Mouse (Mus musculus) kidney, adult 2 months (tissue): ENCODE results near the gene Cdh6.

Experiments used
- CTCF ChIP-seq: fragments of 200-500 bp; conservative IDR thresholded peaks from 2 replicates; pipeline ENCODE4 v1.5.1; 2011; ENCODE audit warnings: low read depth, mild to moderate bottlenecking, control low read depth, low read length, moderate library complexity, mixed read lengths; ENCODE audit not compliant: insufficient read depth, insufficient read length
- POLR2A ChIP-seq: fragments of 200-500 bp; IDR thresholded peaks from one replicate; pipeline ENCODE4 v1.6.1; 2011; ENCODE audit warnings: low read depth, low read length, control low read depth

DNA sequence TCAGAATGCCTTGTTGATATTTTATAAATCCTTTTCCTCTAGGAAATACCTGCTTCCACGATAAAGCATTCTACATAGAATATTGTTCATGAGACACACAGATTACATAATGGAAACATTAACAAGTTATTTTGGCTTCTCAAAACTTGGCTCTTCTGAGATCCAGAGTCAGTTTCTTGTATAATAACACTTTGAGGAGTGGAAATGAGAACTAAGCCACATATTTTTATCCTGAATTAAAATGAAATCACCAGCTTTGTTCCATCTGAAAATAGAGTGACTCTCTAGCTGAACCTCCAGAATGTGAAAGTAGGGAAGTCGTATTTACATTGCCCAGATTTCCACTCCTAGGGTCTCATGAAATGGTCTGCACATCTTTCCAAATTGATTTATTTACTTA lies 142.8 kb downstream of the Cdh6 start:
- no peak for TF ChIP-seq CTCF
- no peak for TF ChIP-seq POLR2A
